Mouse (Mus musculus): ENCODE data around the gene Zfp827.

- TF ChIP-seq CTCF (IDR thresholded peaks at IDR 0.05; ENCODE audit: low read depth) (no peak), EP300 (optimal IDR thresholded peaks at IDR 0.05) (no peak)
These were observed 194.0 kb downstream of the Zfp827 start for GRCm38 (mm10) chr8:79222106-79222751.
